Mouse (Mus musculus) thymus, postnatal 36 days (tissue): ENCODE data around the gene Gabrp.
A peak's percentile ranks its signal among the peaks of the same experiment; 100 is the strongest.

Experiments used
- DNase-seq, 2 experiments: peaks; one replicate each; pipeline ENCODE4 v3.0.0; 2022; ENCODE audit warnings: mixed read lengths in 2 of 2

Gabrp gene

DNA sequence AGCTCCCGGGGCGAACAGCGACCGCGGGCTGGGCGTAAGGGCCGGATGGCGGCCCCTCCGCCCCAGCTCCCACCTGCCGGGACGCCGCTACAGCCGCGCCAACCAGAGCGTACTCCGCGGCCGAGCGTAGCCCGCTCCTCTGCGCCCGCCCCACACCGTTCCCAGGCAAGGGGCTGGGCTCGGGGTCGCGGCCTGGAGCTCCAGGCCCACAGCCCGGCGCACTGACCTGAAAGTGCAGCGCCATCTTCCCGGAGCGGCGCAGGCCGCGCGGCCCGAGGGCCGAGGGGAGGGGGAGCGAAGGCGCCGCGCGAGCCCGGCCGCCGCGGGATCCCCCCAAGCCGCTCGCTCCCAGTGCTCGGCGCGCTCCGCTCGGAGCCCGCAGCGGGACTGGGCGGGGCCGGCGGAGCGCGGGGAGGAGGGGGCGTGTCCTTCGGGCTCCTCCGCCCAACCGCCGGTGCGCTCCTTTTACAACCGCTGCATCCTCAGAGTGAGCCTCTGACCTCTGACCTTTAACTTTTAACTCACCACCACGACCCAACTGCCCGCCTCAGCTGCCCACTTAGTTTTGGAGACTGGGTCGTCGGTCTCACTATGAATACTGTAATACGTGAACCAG is 65.3 kb downstream of the Gabrp start, which contains the start of gene Ranbp17:
TSS of gene Ranbp17 (minus strand) at position 371 of the 616 bp plus-strand sequence.
- peak; percentile 27 to 35 for DNase-seq

DNA sequence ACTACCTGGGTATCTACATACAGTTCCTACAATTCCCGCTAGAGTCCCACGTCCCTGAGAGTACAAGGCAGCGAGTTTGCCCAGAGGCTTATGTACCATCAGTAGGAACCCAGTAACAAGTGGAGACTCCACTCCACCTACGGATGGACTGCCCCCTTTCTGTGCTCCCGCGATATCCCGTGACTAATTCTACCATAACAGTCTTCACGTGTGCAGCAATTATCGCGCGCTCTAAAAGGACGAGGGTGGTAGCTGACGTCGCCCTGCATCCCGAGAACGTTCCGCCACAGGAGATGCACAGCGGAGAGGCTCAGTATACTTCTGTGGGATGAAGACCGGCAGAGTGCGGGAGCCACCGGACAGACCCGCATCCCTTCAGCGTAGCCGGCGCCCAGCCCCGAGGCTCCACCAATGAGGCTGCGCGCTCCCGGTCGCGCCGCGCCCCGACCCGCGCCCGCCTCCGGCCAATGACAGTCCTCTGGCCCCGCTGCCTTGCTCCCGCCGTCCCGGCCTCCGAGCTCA is 65.8 kb downstream of the Gabrp start:
- DNase-seq = no peak

DNA sequence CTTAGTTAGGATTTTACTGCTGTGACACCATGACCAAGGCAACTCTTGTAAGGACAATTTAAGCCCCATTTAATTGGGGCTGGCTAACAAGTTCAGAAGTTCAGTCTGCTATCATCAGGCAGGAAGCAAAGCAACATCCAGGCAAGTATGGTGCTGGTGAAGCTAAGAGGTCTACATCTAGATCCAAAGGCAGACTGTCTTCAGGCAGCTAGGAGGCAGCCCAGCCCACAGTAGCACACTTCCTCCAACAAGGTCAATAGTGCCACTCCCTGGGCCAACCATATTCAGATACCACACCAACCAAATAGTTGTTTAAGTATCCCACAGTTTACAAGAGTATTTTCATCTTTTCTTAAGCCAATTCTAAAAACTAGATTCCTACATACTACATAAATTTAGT is 69.4 kb downstream of the Gabrp start:
- DNase-seq = no peak
